Mouse (Mus musculus) forebrain, embryonic 11.5 days (tissue): ENCODE results near the gene Trim44. TPM values are rescaled to one million over a fixed set of nuclear protein-coding genes. Genes with fewer than 3 reads are reported as not detected.

Experiments
- ATAC-seq: fragments of 200-750 bp; cut with Nextera tagmentation; replicated peaks from 2 replicates; pipeline ENCODE4 v1.8.0; 2017; ENCODE audit warnings: moderate TSS enrichment; ENCODE audit not compliant: low FRiP score
- DNase-seq: peaks from one replicate; pipeline ENCODE4 v3.0.0-alpha.2; 2017; ENCODE audit warnings: low spot score
- H3K27ac ChIP-seq: fragments of 300-500 bp; sonication (generic); 2 replicates; pipeline ENCODE4 v1.5.1; 2014; ENCODE audit warnings: low read depth, low read length
- H3K27me3 ChIP-seq: fragments of 300-500 bp; sonication (generic); 2 replicates; pipeline ENCODE4 v1.6.1; 2014; ENCODE audit warnings: mild to moderate bottlenecking, low read length, mixed read lengths; ENCODE audit not compliant: control insufficient read depth, insufficient read depth
- H3K36me3 ChIP-seq: fragments of 300-500 bp; sonication (generic); 2 replicates; pipeline ENCODE4 v1.6.1; 2014; ENCODE audit warnings: mild to moderate bottlenecking, low read length, moderate library complexity, mixed read lengths; ENCODE audit not compliant: control insufficient read depth, insufficient read depth
- H3K4me1 ChIP-seq: fragments of 300-500 bp; sonication (generic); replicated peaks from 2 replicates; pipeline ENCODE4 v1.6.1; 2014; ENCODE audit warnings: low read length, mixed read lengths; ENCODE audit not compliant: control insufficient read depth, insufficient read depth
- H3K4me2 ChIP-seq: fragments of 300-500 bp; sonication (generic); 2 replicates; pipeline ENCODE4 v1.6.1; 2014; ENCODE audit warnings: low read depth, mild to moderate bottlenecking, low read length, moderate library complexity, mixed read lengths; ENCODE audit not compliant: severe bottlenecking
- H3K4me3 ChIP-seq: fragments of 300-500 bp; sonication (generic); 2 replicates; pipeline ENCODE4 v1.5.1; 2014; ENCODE audit warnings: low read depth, low read length
- H3K9ac ChIP-seq: fragments of 300-500 bp; sonication (generic); 2 replicates; pipeline ENCODE4 v1.6.1; 2014; ENCODE audit warnings: low read length
- H3K9me3 ChIP-seq: fragments of 300-500 bp; sonication (generic); 2 replicates; pipeline ENCODE4 v1.6.1; 2016; ENCODE audit warnings: low read length, mixed read lengths; ENCODE audit not compliant: control insufficient read depth
- WGBS: fragments of 180-500 bp; shearing (Covaris S2); extraction: QIAGEN DNeasy Blood & Tissue Kit; methylation state at CpG from one replicate; pipeline ENCODE4 v1.1.7; 2014; 5-methylcytosine and 5-hydroxymethylcytosine counted together
- polyA plus RNA-seq: library from polyadenylated mRNA; unstranded; fragments of >200 nt; fragmentation: Nextera tagmentation; extraction: Ambion mirVana; gene quantifications from 2 replicates; pipeline ENCODE4 v1.2.1, GENCODE M21; 2014

Trim44 gene
- polyA plus RNA-seq: 50.1 and 50.7 TPM in 2 replicates

DNA sequence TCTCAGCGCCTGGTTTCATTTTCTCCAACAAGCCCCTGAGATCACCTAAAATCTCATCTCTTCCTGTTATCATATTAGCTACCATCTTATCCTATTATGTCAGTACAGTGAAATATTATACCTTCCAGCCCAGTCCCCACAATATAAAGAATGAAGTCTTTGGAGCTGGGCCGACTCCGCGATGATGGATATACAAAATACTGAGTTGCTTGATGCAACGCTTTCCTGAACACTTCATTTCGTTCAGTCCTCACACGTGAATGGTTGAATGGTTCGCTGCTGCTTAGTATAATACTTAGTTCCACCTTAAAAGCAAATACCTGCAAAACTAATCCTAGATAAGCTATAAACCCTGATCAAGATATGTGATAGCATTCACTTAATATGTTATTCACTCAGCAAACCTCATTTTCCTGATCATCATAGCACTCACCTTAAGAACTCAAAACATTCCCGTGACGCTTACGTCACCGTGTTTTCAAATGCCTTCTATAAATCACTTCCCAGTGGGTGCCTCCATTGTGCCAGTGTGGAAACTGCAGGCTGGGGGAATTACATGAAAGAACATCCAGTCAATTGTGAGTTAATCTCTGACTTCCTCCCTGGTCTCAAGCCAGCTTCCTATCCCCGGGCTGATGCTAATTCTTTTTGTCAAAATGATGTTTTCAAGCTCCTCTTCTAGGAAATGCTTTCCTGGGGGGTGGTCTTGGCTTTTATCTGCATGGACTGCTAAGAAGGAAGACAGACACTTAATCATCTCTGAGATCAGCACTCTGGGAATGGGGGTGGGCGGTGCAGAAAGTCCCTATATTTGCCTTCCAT, at the start of gene Trim44:
TSS of gene Trim44 (minus strand) at position 466 of the 822 bp plus-strand sequence.
- H3K36me3 ChIP-seq: no peaks in the 10 kb centered on the region
- DNase-seq: no peak
- H3K4me3 ChIP-seq: no peak within 1 kb of the TSS
- 29% methylated on average over 14 of the region's 14 CpGs for WGBS
- H3K4me1 ChIP-seq: peaks cover 3% of the 10 kb centered on the region; the same call in 1 of the 2 replicates
- no peak within 1 kb of the TSS for H3K27ac ChIP-seq
- ATAC-seq: peak; percentile 71
- H3K9me3 ChIP-seq: no peaks in the 10 kb centered on the region
- no peaks in the 10 kb centered on the region for H3K27me3 ChIP-seq
- H3K9ac ChIP-seq: no peak within 1 kb of the TSS
- no peak within 1 kb of the TSS for H3K4me2 ChIP-seq

DNA sequence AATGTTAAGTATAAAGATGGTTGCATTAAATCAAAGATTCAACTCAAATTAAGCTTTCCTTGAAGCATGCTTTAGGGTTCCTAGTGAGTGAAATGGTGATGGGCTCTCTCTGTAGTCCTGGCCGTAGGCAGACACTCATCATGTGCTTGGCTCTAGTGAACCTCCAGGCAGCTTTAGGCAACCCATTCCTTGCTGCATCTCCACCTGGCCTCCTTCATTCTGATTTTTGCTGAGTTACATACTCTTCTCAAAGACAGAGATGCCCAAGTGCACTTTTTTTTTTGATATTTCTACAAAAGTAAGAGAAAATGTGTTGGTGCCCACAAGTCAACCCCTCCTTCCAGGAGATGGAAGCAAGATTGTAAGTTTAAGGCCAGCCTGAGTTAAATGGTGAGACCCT, 47.5 kb upstream of the Trim44 start:
- no peak overlapping the region for H3K4me3 ChIP-seq
- no peaks in the 10 kb centered on the region; the same call in 1 of the 2 replicates for H3K4me1 ChIP-seq
- no peaks in the 10 kb centered on the region for H3K9me3 ChIP-seq
- WGBS: 73% methylated on average over 1 of the region's 1 CpGs
- no peak for DNase-seq
- H3K36me3 ChIP-seq: no peaks in the 10 kb centered on the region
- no peak overlapping the region for H3K9ac ChIP-seq
- H3K27me3 ChIP-seq: no peaks in the 10 kb centered on the region
- H3K27ac ChIP-seq: no peak overlapping the region
- H3K4me2 ChIP-seq: no peak overlapping the region
- no peak for ATAC-seq

DNA sequence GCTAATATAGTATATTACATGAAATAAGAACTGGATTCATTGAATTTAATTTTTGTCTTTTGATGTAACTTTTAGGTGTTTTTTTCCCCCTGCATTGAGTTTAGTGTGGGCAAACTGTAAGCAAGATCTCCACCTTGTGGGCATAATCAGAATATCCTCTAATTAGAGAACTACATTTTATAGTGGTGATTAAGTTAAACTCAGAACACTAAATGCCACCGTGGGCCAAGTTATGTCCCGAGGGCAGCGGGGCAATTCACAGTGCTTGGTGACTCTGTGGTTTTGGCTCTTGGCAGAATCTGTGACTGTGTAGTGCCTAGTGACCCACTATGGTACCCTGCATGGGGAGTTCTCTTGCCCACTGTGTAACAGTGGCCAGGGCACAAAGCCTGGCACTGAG, 45.8 kb upstream of the Trim44 start:
- no peak overlapping the region for H3K4me3 ChIP-seq
- 54% methylated on average over 3 of the region's 3 CpGs for WGBS
- H3K9me3 ChIP-seq: no peaks in the 10 kb centered on the region
- no peak for ATAC-seq
- H3K27me3 ChIP-seq: no peaks in the 10 kb centered on the region
- no peak overlapping the region for H3K9ac ChIP-seq
- H3K36me3 ChIP-seq: no peaks in the 10 kb centered on the region
- no peaks in the 10 kb centered on the region; the same call in 1 of the 2 replicates for H3K4me1 ChIP-seq
- no peak for DNase-seq
- no peak overlapping the region for H3K27ac ChIP-seq
- H3K4me2 ChIP-seq: no peak overlapping the region

- H3K27me3 ChIP-seq: no peaks in the 10 kb centered on the region
- ATAC-seq (peak; percentile 89), DNase-seq (peak; percentile 95)
- H3K4me3 ChIP-seq: peak within 1 kb of the TSS; percentile 81
- WGBS: under 1% methylated on average over 47 of the region's 49 CpGs
- peak within 1 kb of the TSS; percentile 81 for H3K4me2 ChIP-seq
- peaks cover 3% of the 10 kb centered on the region; the same call in 1 of the 2 replicates for H3K9me3 ChIP-seq
- peak within 1 kb of the TSS; percentile 94 for H3K27ac ChIP-seq
- H3K4me1 ChIP-seq: no peaks in the 10 kb centered on the region; the same call in 1 of the 2 replicates
- H3K36me3 ChIP-seq: no peaks in the 10 kb centered on the region
- peak within 1 kb of the TSS; percentile 98 for H3K9ac ChIP-seq
Measured at GRCm38 (mm10) chr2:102451671-102452549, 44.3 kb upstream of the Trim44 start, which contains the start of gene Fjx1. Gene Fjx1 (minus strand): TSS chr2:102452499.

DNA sequence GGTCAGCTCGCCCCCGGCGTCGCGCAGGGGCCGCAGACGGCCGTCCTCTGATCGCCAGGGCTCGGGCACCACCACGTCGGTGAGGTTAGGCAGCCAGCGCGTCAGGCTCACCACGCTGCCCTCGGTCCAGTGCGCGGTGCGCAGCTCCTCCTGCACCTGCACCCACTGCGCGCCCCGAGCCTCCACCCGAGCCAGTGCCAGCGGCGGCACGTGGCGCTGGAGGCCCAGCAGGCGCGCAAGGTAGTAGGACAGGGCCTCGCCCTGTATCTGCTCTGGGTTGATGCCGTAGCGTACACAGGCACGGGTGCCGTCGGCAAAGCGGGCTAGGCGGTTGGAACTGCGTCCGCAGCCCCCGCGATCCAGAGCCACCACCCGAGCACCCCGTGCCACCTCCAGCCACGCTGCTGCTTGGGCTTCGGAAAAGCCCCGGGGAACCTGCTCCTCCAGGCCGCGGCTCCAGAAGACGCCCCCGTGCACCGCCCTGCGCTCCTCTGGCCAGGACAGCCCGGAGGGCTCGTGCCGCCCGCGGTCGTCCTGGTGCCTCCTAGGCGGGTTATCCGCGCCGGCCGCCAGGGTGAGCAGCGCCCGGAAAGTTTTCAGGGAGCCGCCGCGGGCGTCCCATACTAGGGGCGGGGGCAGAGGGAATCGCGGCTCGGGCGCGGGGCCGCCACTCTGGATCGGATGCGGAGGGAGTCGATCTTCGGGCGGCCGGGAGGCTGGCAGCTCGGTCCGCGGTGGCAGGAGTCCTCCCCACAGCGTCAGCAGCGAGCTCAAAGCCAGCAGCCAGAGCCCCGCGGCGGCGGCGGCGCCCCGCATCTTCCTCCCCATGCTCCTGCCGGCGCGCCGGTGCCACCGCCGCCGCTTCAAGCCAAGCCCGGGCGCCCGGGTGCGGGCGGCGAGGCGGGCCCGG, 43.4 kb upstream of the Trim44 start:
- DNase-seq (peak; percentile 84), ATAC-seq (peak; percentile 53)
- H3K27me3 ChIP-seq: no peaks in the 10 kb centered on the region
- H3K9me3 ChIP-seq: peaks cover 3% of the 10 kb centered on the region; the same call in 1 of the 2 replicates
- peak overlapping the region; percentile 98 for H3K9ac ChIP-seq
- H3K36me3 ChIP-seq: no peaks in the 10 kb centered on the region; the same call in 1 of the 2 replicates
- no peaks in the 10 kb centered on the region; the same call in 1 of the 2 replicates for H3K4me1 ChIP-seq
- under 1% methylated on average over 97 of the region's 109 CpGs for WGBS
- peak overlapping the region; percentile 81 for H3K4me2 ChIP-seq
- H3K27ac ChIP-seq: peak overlapping the region; percentile 94
- peak overlapping the region; percentile 81 for H3K4me3 ChIP-seq

DNA sequence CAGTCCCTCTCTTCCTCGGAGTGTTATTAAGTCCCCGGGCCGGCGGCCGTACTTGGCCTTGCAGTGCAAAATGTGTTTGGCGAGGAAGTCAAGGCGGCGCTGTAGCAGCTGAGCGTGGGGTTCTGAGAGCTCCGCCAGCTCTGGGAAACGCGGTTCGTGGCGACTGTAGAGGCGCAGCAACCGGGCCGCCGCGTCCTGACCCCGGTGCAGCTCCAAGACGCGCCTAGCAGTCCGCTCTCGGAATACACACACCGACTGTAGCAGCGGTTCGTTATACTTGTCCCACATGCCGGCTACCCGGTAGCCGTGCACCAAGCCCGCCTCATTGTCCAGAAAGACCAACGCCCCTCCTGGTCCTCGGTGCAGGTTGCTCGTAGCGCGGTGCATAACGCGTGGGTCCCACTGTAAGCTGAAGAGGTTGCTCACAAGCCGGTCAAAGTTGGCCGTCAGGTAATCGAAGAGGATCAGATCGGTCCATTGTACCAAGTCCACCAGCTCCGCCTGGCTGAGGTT, 42.7 kb upstream of the Trim44 start:
- H3K4me1 ChIP-seq: no peaks in the 10 kb centered on the region; the same call in 1 of the 2 replicates
- H3K4me3 ChIP-seq: peak overlapping the region; percentile 81
- WGBS: 0% methylated on average over 43 of the region's 43 CpGs

GRCm38 (mm10) chr2:102449630-102450247, 42.1 kb upstream of the Trim44 start:
- DNase-seq (peak; percentile 79), ATAC-seq (peak; percentile 51)
- H3K9ac ChIP-seq: peak overlapping the region; percentile 98
- H3K27ac ChIP-seq: peak overlapping the region; percentile 94
- H3K27me3 ChIP-seq: no peaks in the 10 kb centered on the region
- H3K4me3 ChIP-seq: peak overlapping the region; percentile 81
- no peaks in the 10 kb centered on the region; the same call in 1 of the 2 replicates for H3K36me3 ChIP-seq
- under 1% methylated on average over 17 of the region's 17 CpGs for WGBS
- H3K4me1 ChIP-seq: no peaks in the 10 kb centered on the region; the same call in 1 of the 2 replicates
- H3K9me3 ChIP-seq: peaks cover 3% of the 10 kb centered on the region; the same call in 1 of the 2 replicates
- peak overlapping the region; percentile 81 for H3K4me2 ChIP-seq

More for the DNA sequence above, 42.7 kb upstream of the Trim44 start:
- DNase-seq (peak; percentile 82), ATAC-seq (peak; percentile 1; the same call in 1 of the 2 replicates)
- Histone ChIP-seq H3K9ac (peak overlapping the region; percentile 98), H3K27ac (peak overlapping the region; percentile 94), H3K36me3 (no peaks in the 10 kb centered on the region; the same call in 1 of the 2 replicates), H3K27me3 (no peaks in the 10 kb centered on the region), H3K9me3 (peaks cover 3% of the 10 kb centered on the region; the same call in 1 of the 2 replicates), H3K4me2 (peak overlapping the region; percentile 81)
